Comparison of ENCODE assay signal across 9 mouse cellular contexts in genomic region chr8:48755492-48755891, GRCm38 (mm10).
DNase-seq lines count a peak whose midpoint lies in the region; ATAC-seq and TF ChIP-seq lines count a peak whose summit lies in the region.
"Had no signal": no experiment of that assay in that cellular context is flagged by ENCODE, and none has a peak within 500 bp of the region (broad histone marks: within the 10 kb centered on the region; RNA-seq: fewer than 3 reads in every experiment).

No protein-coding gene starts in this region.

- 0 out of 2 replicates have a peak, but pooled peaks have one; percentile 53 for ATAC-seq in midbrain, embryonic 13.5 days
- no peak for ATAC-seq in midbrain, embryonic 11.5 days (ENCODE audit: low FRiP score)
- ATAC-seq in heart, embryonic 11.5 days (replicated peaks; ENCODE audit: insufficient number of reproducible peaks, low FRiP score, low TSS enrichment), result no peak
- peak; percentile 51; the same call in 1 of the 2 replicates for ATAC-seq in kidney, embryonic 16.5 days (ENCODE audit: low FRiP score, low TSS enrichment)
- ATAC-seq in stomach, postnatal 0 days (ENCODE audit: low FRiP score, low TSS enrichment), result 0 out of 2 replicates have a peak, but pooled peaks have one; percentile 63

- no peaks in the 10 kb centered on the region for H3K36me3 ChIP-seq in midbrain, embryonic 13.5 days
- no peaks in the 10 kb centered on the region for H3K36me3 ChIP-seq in midbrain, embryonic 11.5 days (ENCODE audit: control insufficient read depth, insufficient read depth, low read length)
- H3K36me3 ChIP-seq in heart, embryonic 11.5 days (ENCODE audit: control insufficient read depth, insufficient read depth, low read length), result no peaks in the 10 kb centered on the region
- no peaks in the 10 kb centered on the region for H3K36me3 ChIP-seq in kidney, embryonic 16.5 days (ENCODE audit: insufficient read depth, low read length)
- no peaks in the 10 kb centered on the region for H3K36me3 ChIP-seq in stomach, postnatal 0 days (ENCODE audit: control insufficient read depth, insufficient read depth, low read length)
- H3K36me3 ChIP-seq: lung, embryonic 15.5 days had no signal

- H3K4me2 ChIP-seq in midbrain, embryonic 13.5 days (replicated peaks), result no peak overlapping the region
- no peak overlapping the region for H3K4me2 ChIP-seq in midbrain, embryonic 11.5 days
- peak overlapping the region; percentile 32 for H3K4me2 ChIP-seq in heart, embryonic 11.5 days
- no peak overlapping the region for H3K4me2 ChIP-seq in kidney, embryonic 16.5 days (replicated peaks; ENCODE audit: low read depth, low read length)
- H3K4me2 ChIP-seq in stomach, postnatal 0 days (replicated peaks; ENCODE audit: low read depth), result no peak overlapping the region
- H3K4me2 ChIP-seq: lung, embryonic 15.5 days had no signal

- no peaks in the 10 kb centered on the region for H3K9me3 ChIP-seq in midbrain, embryonic 13.5 days
- no peaks in the 10 kb centered on the region for H3K9me3 ChIP-seq in midbrain, embryonic 11.5 days (ENCODE audit: control insufficient read depth, low read length)
- H3K9me3 ChIP-seq in heart, embryonic 11.5 days (replicated peaks; ENCODE audit: control insufficient read depth, low read length), result no peaks in the 10 kb centered on the region
- no peaks in the 10 kb centered on the region for H3K9me3 ChIP-seq in kidney, embryonic 16.5 days (ENCODE audit: low read length)
- H3K9me3 ChIP-seq in stomach, postnatal 0 days (ENCODE audit: control insufficient read depth, low read length), result no peaks in the 10 kb centered on the region
- H3K9me3 ChIP-seq: lung, embryonic 15.5 days had no signal

- H3K4me1 ChIP-seq in midbrain, embryonic 13.5 days (replicated peaks), result peaks cover 4% of the 10 kb centered on the region
- H3K4me1 ChIP-seq in midbrain, embryonic 11.5 days (ENCODE audit: control insufficient read depth, insufficient read depth, low read length), result 0 out of 2 replicates have a peak, but pooled peaks cover 4% of the 10 kb centered on the region
- H3K4me1 ChIP-seq in heart, embryonic 11.5 days (ENCODE audit: control insufficient read depth, insufficient read depth, low read length), result peaks cover 10% of the 10 kb centered on the region
- no peaks in the 10 kb centered on the region for H3K4me1 ChIP-seq in kidney, embryonic 16.5 days (ENCODE audit: insufficient read depth, low read length)
- 0 out of 2 replicates have a peak, but pooled peaks cover 2% of the 10 kb centered on the region for H3K4me1 ChIP-seq in stomach, postnatal 0 days (replicated peaks; ENCODE audit: control insufficient read depth, insufficient read depth)
- H3K4me1 ChIP-seq: lung, embryonic 15.5 days had no signal

- H3K9ac ChIP-seq in midbrain, embryonic 13.5 days (replicated peaks), result no peak overlapping the region
- no peak overlapping the region for H3K9ac ChIP-seq in midbrain, embryonic 11.5 days (ENCODE audit: low read length)
- no peak overlapping the region for H3K9ac ChIP-seq in heart, embryonic 11.5 days (ENCODE audit: low read depth, low read length)
- H3K9ac ChIP-seq in kidney, embryonic 16.5 days (replicated peaks; ENCODE audit: low read length), result no peak overlapping the region
- H3K9ac ChIP-seq in stomach, postnatal 0 days (ENCODE audit: low read length), result no peak overlapping the region
- H3K9ac ChIP-seq: lung, embryonic 15.5 days had no signal

- WGBS in midbrain, embryonic 13.5 days, result 44% methylated on average over 7 of the region's 7 CpGs
- WGBS in midbrain, embryonic 11.5 days, result 65% methylated on average over 7 of the region's 7 CpGs
- WGBS in heart, embryonic 11.5 days (ENCODE audit: insufficient replicate concordance), result 28% methylated on average over 7 of the region's 7 CpGs
- WGBS in kidney, embryonic 16.5 days, result 49% methylated on average over 7 of the region's 7 CpGs
- 43% methylated on average over 7 of the region's 7 CpGs for WGBS in stomach, postnatal 0 days

- TF ChIP-seq CTCF in stomach, postnatal 0 days (IDR thresholded peaks at IDR 0.05; ENCODE audit: low read depth), result no peak

- no peak for TF ChIP-seq EP300 in stomach, postnatal 0 days (optimal IDR thresholded peaks at IDR 0.05)

- H3K4me3 ChIP-seq in midbrain, embryonic 13.5 days (replicated peaks), result no peak overlapping the region
- no peak overlapping the region for H3K4me3 ChIP-seq in midbrain, embryonic 11.5 days (ENCODE audit: low read depth, low read length)
- H3K4me3 ChIP-seq in heart, embryonic 11.5 days (ENCODE audit: low read depth, low read length), result no peak overlapping the region
- no peak overlapping the region for H3K4me3 ChIP-seq in kidney, embryonic 16.5 days (ENCODE audit: low read length)
- H3K4me3 ChIP-seq in stomach, postnatal 0 days (ENCODE audit: low read depth, low read length), result no peak overlapping the region
- H3K4me3 ChIP-seq: lung, embryonic 15.5 days had no signal

- no peak overlapping the region for H3K27ac ChIP-seq in midbrain, embryonic 13.5 days
- H3K27ac ChIP-seq in midbrain, embryonic 11.5 days (ENCODE audit: low read depth, low read length), result no peak overlapping the region
- no peak overlapping the region; the same call in 1 of the 2 replicates for H3K27ac ChIP-seq in heart, embryonic 11.5 days (ENCODE audit: low read depth, low read length)
- H3K27ac ChIP-seq in kidney, embryonic 16.5 days (ENCODE audit: low read length), result no peak overlapping the region
- H3K27ac ChIP-seq in stomach, postnatal 0 days (replicated peaks), result no peak overlapping the region
- H3K27ac ChIP-seq: lung, embryonic 15.5 days had no signal

- no peaks in the 10 kb centered on the region for H3K27me3 ChIP-seq in midbrain, embryonic 13.5 days
- H3K27me3 ChIP-seq in midbrain, embryonic 11.5 days (ENCODE audit: control insufficient read depth, insufficient read depth, low read length), result no peaks in the 10 kb centered on the region
- no peaks in the 10 kb centered on the region for H3K27me3 ChIP-seq in heart, embryonic 11.5 days (ENCODE audit: control insufficient read depth, insufficient read depth, low read length)
- H3K27me3 ChIP-seq in kidney, embryonic 16.5 days (ENCODE audit: insufficient read depth, low read length), result no peaks in the 10 kb centered on the region
- no peaks in the 10 kb centered on the region for H3K27me3 ChIP-seq in stomach, postnatal 0 days (ENCODE audit: control insufficient read depth, insufficient read depth, low read length)

- DNase-seq in midbrain, embryonic 11.5 days (ENCODE audit: low spot score, missing footprints), result no peak
- DNase-seq in stomach, postnatal 0 days (ENCODE audit: low spot score), result peak; percentile 25
- no peak for DNase-seq in thymus, postnatal 36 days
- no peak for DNase-seq in retina, postnatal 1 day
- no peak for DNase-seq in layer of hippocampus, postnatal 10 days (ENCODE audit: low spot score in 2 of 2)

Comparison
In these comparisons a context has a peak if more than half of its experiments do, and no peak if none do; other contexts are left out.
1. ATAC-seq: peak in midbrain, embryonic 13.5 days (single experiment), kidney, embryonic 16.5 days (single experiment) and stomach, postnatal 0 days (single experiment); none in midbrain, embryonic 11.5 days (single experiment) and heart, embryonic 11.5 days (single experiment).